Mouse (Mus musculus): ENCODE measurements at regions not wholly inside any gene's neighbourhood (a gene's known extent, or its start where the extent isn't known, plus 50 kb on each side); places are given as distances from the start of the nearest gene placed in this dataset.
A peak's percentile ranks its signal among the peaks of the same experiment; 100 is the strongest.

GRCm38 (mm10) chr10:83819266-83819949, 96.7 kb downstream of the 1500009L16Rik start:
- H3K4me1 ChIP-seq, result peaks cover 21% of the 10 kb centered on the region
- no peaks in the 10 kb centered on the region for H3K36me3 ChIP-seq (replicated peaks)
- H3K27me3 ChIP-seq (ENCODE audit: poor library complexity, severe bottlenecking), result peaks cover 20% of the 10 kb centered on the region
- peak; percentile 68 for DNase-seq (ENCODE audit: extremely low spot score, low spot score)
- WGBS, result 14% methylated on average over 13 of the region's 13 CpGs
- H3K4me3 ChIP-seq, result peak overlapping the region; percentile 26; the same call in 1 of the 2 replicates
- H3K27ac ChIP-seq, result 0 out of 2 replicates have a peak overlapping the region, but pooled peaks have one; percentile 58
- H3K9me3 ChIP-seq, result no peaks in the 10 kb centered on the region; the same call in 1 of the 2 replicates

- peaks cover 21% of the 10 kb centered on the region for H3K4me1 ChIP-seq
- H3K27me3 ChIP-seq (ENCODE audit: poor library complexity, severe bottlenecking), result peaks cover 20% of the 10 kb centered on the region
- no peak overlapping the region for H3K27ac ChIP-seq
- H3K4me3 ChIP-seq, result no peak overlapping the region
- no peaks in the 10 kb centered on the region; the same call in 1 of the 2 replicates for H3K9me3 ChIP-seq
- no peak for DNase-seq (ENCODE audit: extremely low spot score, low spot score)
- 75% methylated on average over 8 of the region's 8 CpGs for WGBS
- H3K36me3 ChIP-seq (replicated peaks), result no peaks in the 10 kb centered on the region
Measured at GRCm38 (mm10) chr10:83819950-83820275, 97.2 kb downstream of the 1500009L16Rik start.

GRCm38 (mm10) chr10:83821089-83821488, 98.4 kb downstream of the 1500009L16Rik start:
- Histone ChIP-seq H3K36me3 (replicated peaks) (no peaks in the 10 kb centered on the region), H3K9me3 (no peaks in the 10 kb centered on the region; the same call in 1 of the 2 replicates), H3K4me1 (peaks cover 21% of the 10 kb centered on the region), H3K4me3 (no peak overlapping the region), H3K27me3 (ENCODE audit: poor library complexity, severe bottlenecking) (peaks cover 20% of the 10 kb centered on the region), H3K27ac (no peak overlapping the region)
- WGBS, result 77% methylated on average over 10 of the region's 10 CpGs
- no peak for DNase-seq (ENCODE audit: extremely low spot score, low spot score)

GRCm38 (mm10) chr10:83826105-83826504, 103.4 kb downstream of the 1500009L16Rik start:
- WGBS, result 78% methylated on average over 5 of the region's 5 CpGs
- Histone ChIP-seq H3K27me3 (ENCODE audit: poor library complexity, severe bottlenecking) (peaks cover 1% of the 10 kb centered on the region; the same call in 1 of the 2 replicates), H3K27ac (no peak overlapping the region)

GRCm38 (mm10) chr10:83836351-83836750, 113.7 kb downstream of the 1500009L16Rik start:
- H3K27ac ChIP-seq, result no peak overlapping the region
- H3K27me3 ChIP-seq (ENCODE audit: poor library complexity, severe bottlenecking), result no peaks in the 10 kb centered on the region
- WGBS, result 83% methylated on average over 5 of the region's 5 CpGs
- H3K36me3 ChIP-seq (replicated peaks), result no peaks in the 10 kb centered on the region
- no peaks in the 10 kb centered on the region for H3K9me3 ChIP-seq
- no peak for DNase-seq (ENCODE audit: extremely low spot score, low spot score)
- 0 out of 2 replicates have a peak, but pooled peaks cover 4% of the 10 kb centered on the region for H3K4me1 ChIP-seq
- no peak overlapping the region for H3K4me3 ChIP-seq

More at GRCm38 (mm10) chr10:83826105-83826504, 103.4 kb downstream of the 1500009L16Rik start:
- no peaks in the 10 kb centered on the region for H3K36me3 ChIP-seq (replicated peaks)
- H3K4me3 ChIP-seq, result no peak overlapping the region
- DNase-seq (ENCODE audit: extremely low spot score, low spot score), result no peak
- no peaks in the 10 kb centered on the region for H3K9me3 ChIP-seq
- no peaks in the 10 kb centered on the region for H3K4me1 ChIP-seq

- Histone ChIP-seq H3K27ac (no peak overlapping the region), H3K9me3 (peaks cover 9% of the 10 kb centered on the region; the same call in 1 of the 2 replicates), H3K4me3 (no peak overlapping the region), H3K36me3 (replicated peaks) (no peaks in the 10 kb centered on the region), H3K4me1 (0 out of 2 replicates have a peak, but pooled peaks cover 4% of the 10 kb centered on the region), H3K27me3 (ENCODE audit: poor library complexity, severe bottlenecking) (no peaks in the 10 kb centered on the region)
- DNase-seq (ENCODE audit: extremely low spot score, low spot score), result no peak
- 83% methylated on average over 3 of the region's 3 CpGs for WGBS
Measured at GRCm38 (mm10) chr10:83840226-83840625, 117.6 kb downstream of the 1500009L16Rik start.

GRCm38 (mm10) chr10:83850881-83851280, 128.2 kb downstream of the 1500009L16Rik start:
- Histone ChIP-seq H3K9me3 (no peaks in the 10 kb centered on the region), H3K4me3 (no peak overlapping the region), H3K27me3 (ENCODE audit: poor library complexity, severe bottlenecking) (no peaks in the 10 kb centered on the region), H3K27ac (no peak overlapping the region), H3K36me3 (replicated peaks) (no peaks in the 10 kb centered on the region), H3K4me1 (peaks cover 24% of the 10 kb centered on the region)
- DNase-seq (ENCODE audit: extremely low spot score, low spot score), result no peak
- WGBS, result 84% methylated on average over 4 of the region's 4 CpGs

GRCm38 (mm10) chr10:83852194-83852593, 129.5 kb downstream of the 1500009L16Rik start:
- 94% methylated on average over 5 of the region's 5 CpGs for WGBS
- Histone ChIP-seq H3K27ac (no peak overlapping the region), H3K4me1 (peaks cover 11% of the 10 kb centered on the region), H3K36me3 (replicated peaks) (no peaks in the 10 kb centered on the region), H3K4me3 (no peak overlapping the region), H3K9me3 (no peaks in the 10 kb centered on the region), H3K27me3 (ENCODE audit: poor library complexity, severe bottlenecking) (no peaks in the 10 kb centered on the region)
- DNase-seq (ENCODE audit: extremely low spot score, low spot score), result no peak

GRCm38 (mm10) chr10:83852806-83853205, 130.1 kb downstream of the 1500009L16Rik start:
- Histone ChIP-seq H3K27ac (no peak overlapping the region), H3K4me1 (peaks cover 8% of the 10 kb centered on the region), H3K9me3 (no peaks in the 10 kb centered on the region), H3K27me3 (ENCODE audit: poor library complexity, severe bottlenecking) (no peaks in the 10 kb centered on the region), H3K36me3 (replicated peaks) (no peaks in the 10 kb centered on the region), H3K4me3 (no peak overlapping the region)
- WGBS, result 84% methylated on average over 3 of the region's 3 CpGs
- DNase-seq (ENCODE audit: extremely low spot score, low spot score), result no peak

GRCm38 (mm10) chr10:83857794-83858442, 135.3 kb downstream of the 1500009L16Rik start:
- peaks cover 23% of the 10 kb centered on the region for H3K4me1 ChIP-seq
- H3K36me3 ChIP-seq (replicated peaks), result no peaks in the 10 kb centered on the region
- H3K4me3 ChIP-seq, result no peak overlapping the region
- WGBS, result 87% methylated on average over 14 of the region's 14 CpGs
- no peak for DNase-seq (ENCODE audit: extremely low spot score, low spot score)
- H3K27ac ChIP-seq, result no peak overlapping the region
- no peaks in the 10 kb centered on the region for H3K9me3 ChIP-seq
- no peaks in the 10 kb centered on the region for H3K27me3 ChIP-seq (ENCODE audit: poor library complexity, severe bottlenecking)

GRCm38 (mm10) chr10:83858689-83859088, 136.0 kb downstream of the 1500009L16Rik start:
- Histone ChIP-seq H3K4me1 (peaks cover 23% of the 10 kb centered on the region), H3K9me3 (no peaks in the 10 kb centered on the region), H3K27ac (no peak overlapping the region), H3K27me3 (ENCODE audit: poor library complexity, severe bottlenecking) (no peaks in the 10 kb centered on the region), H3K4me3 (no peak overlapping the region), H3K36me3 (replicated peaks) (no peaks in the 10 kb centered on the region)
- WGBS, result 74% methylated on average over 6 of the region's 6 CpGs
- DNase-seq (ENCODE audit: extremely low spot score, low spot score), result no peak

GRCm38 (mm10) chr10:83859633-83860032, 137.0 kb downstream of the 1500009L16Rik start:
- no peak for DNase-seq (ENCODE audit: extremely low spot score, low spot score)
- Histone ChIP-seq H3K4me1 (peaks cover 23% of the 10 kb centered on the region), H3K27me3 (ENCODE audit: poor library complexity, severe bottlenecking) (no peaks in the 10 kb centered on the region), H3K4me3 (no peak overlapping the region), H3K27ac (no peak overlapping the region), H3K9me3 (peaks cover 5% of the 10 kb centered on the region; the same call in 1 of the 2 replicates), H3K36me3 (replicated peaks) (no peaks in the 10 kb centered on the region)
- 63% methylated on average over 4 of the region's 4 CpGs for WGBS

- Histone ChIP-seq H3K27me3 (ENCODE audit: poor library complexity, severe bottlenecking) (no peaks in the 10 kb centered on the region), H3K27ac (0 out of 2 replicates have a peak overlapping the region, but pooled peaks have one; percentile 40), H3K9me3 (peaks cover 5% of the 10 kb centered on the region; the same call in 1 of the 2 replicates), H3K36me3 (replicated peaks) (no peaks in the 10 kb centered on the region), H3K4me1 (peaks cover 33% of the 10 kb centered on the region), H3K4me3 (no peak overlapping the region)
- 65% methylated on average over 5 of the region's 5 CpGs for WGBS
- no peak for DNase-seq (ENCODE audit: extremely low spot score, low spot score)
Measured at GRCm38 (mm10) chr10:83861574-83862190, 139.0 kb downstream of the 1500009L16Rik start.
